Mouse (Mus musculus) cerebellum, postnatal 14 days (tissue): Measurements from ENCODE around the gene Tmem269.

Experiments used
- DNase-seq, 2 experiments: peaks; one replicate each; pipeline ENCODE4 v3.0.0; 2021; ENCODE audit warnings: mixed read lengths in 2 of 2

Gene Tmem269

GRCm38 (mm10) chr4:119234348-119234747 is 16.3 kb upstream of the Tmem269 start:
- no peak for DNase-seq

- DNase-seq, result peak; percentile 54 to 56
These were observed 15.4 kb upstream of the Tmem269 start for GRCm38 (mm10) chr4:119233256-119233901.

- DNase-seq, result peak; percentile 99 to 100
These were observed 14.6 kb upstream of the Tmem269 start, which contains the start of the genes AU022252 and P3h1 for GRCm38 (mm10) chr4:119232410-119233255. TSS of gene AU022252 (minus strand) at chr4:119232712. TSS of gene P3h1 (plus strand) at chr4:119232915.

- DNase-seq, result no peak
These were observed 8.7 kb upstream of the Tmem269 start for GRCm38 (mm10) chr4:119226751-119227150.

- DNase-seq, result no peak
These were observed 7.7 kb upstream of the Tmem269 start for GRCm38 (mm10) chr4:119225719-119226118.

- no peak for DNase-seq
These were observed 6.5 kb upstream of the Tmem269 start for GRCm38 (mm10) chr4:119224534-119224933.

- peak; percentile 42 to 55 for DNase-seq
These were observed 5.7 kb upstream of the Tmem269 start for GRCm38 (mm10) chr4:119223696-119224095.

- DNase-seq, result no peak
These were observed 1.4 kb downstream of the Tmem269 start for GRCm38 (mm10) chr4:119216667-119217066.

- peak; percentile 54 to 67 for DNase-seq
These were observed 13.3 kb downstream of the Tmem269 start for GRCm38 (mm10) chr4:119204672-119205071.

GRCm38 (mm10) chr4:119198105-119198504 is 19.9 kb downstream of the Tmem269 start:
- DNase-seq, result no peak

GRCm38 (mm10) chr4:119195582-119196320 is 22.3 kb downstream of the Tmem269 start:
- DNase-seq, result no peak

GRCm38 (mm10) chr4:119194909-119195581 is 23.0 kb downstream of the Tmem269 start, which contains the start of gene Svbp:
TSS of gene Svbp (plus strand) at chr4:119195306.
- peak; percentile 92 to 95 for DNase-seq

- no peak for DNase-seq
These were observed 25.3 kb downstream of the Tmem269 start for GRCm38 (mm10) chr4:119192757-119193156.

GRCm38 (mm10) chr4:119191273-119191672 is 26.7 kb downstream of the Tmem269 start:
- no peak for DNase-seq

- no peak for DNase-seq
These were observed 27.4 kb downstream of the Tmem269 start for GRCm38 (mm10) chr4:119190618-119191017.

GRCm38 (mm10) chr4:119189864-119190263 is 28.2 kb downstream of the Tmem269 start, which contains the start of gene Ermap:
TSS of gene Ermap (minus strand) at chr4:119190011.
- no peak for DNase-seq

GRCm38 (mm10) chr4:119189392-119189791 is 28.6 kb downstream of the Tmem269 start:
- DNase-seq, result no peak

GRCm38 (mm10) chr4:119188060-119188785 is 29.8 kb downstream of the Tmem269 start:
- DNase-seq, result no peak

GRCm38 (mm10) chr4:119185771-119186170 is 32.2 kb downstream of the Tmem269 start:
- DNase-seq, result no peak

GRCm38 (mm10) chr4:119183525-119183924 is 34.5 kb downstream of the Tmem269 start:
- no peak for DNase-seq

- DNase-seq, result no peak
These were observed 36.6 kb downstream of the Tmem269 start for GRCm38 (mm10) chr4:119181456-119181855.
